Mouse (Mus musculus): Measurements from ENCODE around the gene Lnx2.

DNA sequence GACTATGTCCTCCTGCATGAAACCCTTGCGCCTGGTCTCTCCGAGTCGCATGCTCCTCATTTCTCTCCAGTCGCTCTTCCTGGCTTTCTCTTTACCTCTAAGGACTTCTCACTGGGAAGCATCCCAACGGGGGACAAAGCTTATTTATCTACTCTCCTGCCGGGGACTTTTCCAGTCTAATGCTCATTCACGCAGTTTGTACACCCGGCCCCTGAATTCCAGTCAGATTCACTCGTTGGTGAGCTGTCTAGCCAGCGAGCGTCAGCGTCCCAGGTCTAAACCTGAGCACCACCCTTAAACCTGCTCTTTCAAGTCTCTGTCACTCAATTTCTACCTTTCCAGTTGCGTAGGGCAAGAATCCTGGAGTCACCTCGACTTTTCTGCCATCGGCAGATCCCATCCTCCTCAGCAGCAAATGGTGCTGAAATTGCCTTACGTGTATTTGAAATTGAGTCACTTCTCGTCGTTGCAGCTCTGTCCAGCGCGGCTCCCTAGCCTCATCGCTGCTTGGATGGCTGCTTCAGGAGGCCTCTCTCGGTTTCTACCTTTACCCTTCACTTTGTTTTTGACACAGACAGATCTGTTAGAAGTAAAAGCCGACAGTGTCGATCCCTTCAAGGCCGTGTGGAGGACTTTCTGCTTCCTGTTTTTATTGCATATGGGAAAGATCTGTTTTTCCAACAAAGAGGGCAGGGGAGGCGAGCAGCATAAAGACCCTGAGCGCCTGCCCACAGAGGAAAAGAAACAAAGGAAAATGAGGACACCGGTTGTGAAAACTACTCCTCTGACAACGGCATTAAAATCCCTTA is 24.7 kb downstream of the Lnx2 start:
- TF ChIP-seq CTCF (IDR thresholded peaks at IDR 0.05; ENCODE audit: control insufficient read depth, insufficient read depth, insufficient read length) (no peak), USF1 (IDR thresholded peaks at IDR 0.05; ENCODE audit: low read depth) (no peak)

Measured in C2C12 (cell line).